Mouse (Mus musculus) heart, adult 2 months (tissue): Measurements from ENCODE around the gene Reg4.

ENCODE experiments used
- CTCF ChIP-seq: fragments of 200-600 bp; IDR thresholded peaks from 2 replicates; pipeline ENCODE4 v1.8.1; 2022; ENCODE audit warnings: antibody characterized with exemption, mild to moderate bottlenecking, moderate library complexity
- POLR2A ChIP-seq: fragments of 200-500 bp; IDR thresholded peaks from 2 replicates; pipeline ENCODE4 v1.6.1; 2011; ENCODE audit warnings: mild to moderate bottlenecking, low read depth, low read length, control low read depth; ENCODE audit not compliant: insufficient read depth

- TF ChIP-seq CTCF, result no peak
- TF ChIP-seq POLR2A, result no peak
Measured at GRCm38 (mm10) chr3:98238150-98238549, 16.2 kb downstream of the Reg4 start.
